Mouse (Mus musculus): Measurements from ENCODE around the gene Gucy2e.
A peak's percentile ranks its signal among the peaks of the same experiment; 100 is the strongest.

DNA sequence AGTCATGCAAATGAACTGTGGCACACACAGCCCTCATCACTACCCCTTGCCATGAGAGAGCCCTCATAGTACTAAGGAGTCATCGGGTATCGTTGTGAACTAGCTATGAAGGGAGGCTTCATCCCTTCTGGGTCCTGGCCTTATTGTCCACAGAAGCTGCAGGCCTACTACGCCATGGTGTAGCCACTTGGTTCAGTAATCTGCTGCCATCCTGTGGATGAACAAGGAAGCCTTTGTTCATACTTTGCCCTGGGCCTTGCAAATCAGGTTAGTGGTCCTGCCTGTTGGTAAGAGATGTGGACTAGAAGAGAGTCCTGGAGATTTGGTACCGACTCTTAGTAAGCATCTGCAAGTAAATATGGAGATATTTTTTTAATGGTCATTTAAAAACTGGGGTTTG, 6.4 kb downstream of the Gucy2e start:
- TF ChIP-seq EP300 (IDR thresholded peaks at IDR 0.05; ENCODE audit: low read depth), result no peak
- peak; percentile 41 for TF ChIP-seq CTCF (IDR thresholded peaks at IDR 0.05; ENCODE audit: low read depth)

Data from heart, postnatal 0 days (tissue).